Mouse (Mus musculus): Measurements from ENCODE around the gene Piwil1. TPM values are rescaled to one million over a fixed set of nuclear protein-coding genes. Genes with fewer than 3 reads are reported as not detected.

Piwil1 gene
- not detected in 2 replicates for polyA plus RNA-seq (2015; fragmentation: Nextera tagmentation; extraction: Ambion mirVana)

- Histone ChIP-seq H3K4me3 (ENCODE audit: low read depth, low read length) (no peak within 1 kb of the TSS), H3K36me3 (replicated peaks; ENCODE audit: insufficient read depth, low read length) (no peaks in the 10 kb centered on the region), H3K27ac (ENCODE audit: low read depth) (no peak within 1 kb of the TSS), H3K27me3 (ENCODE audit: insufficient read depth, low read length) (no peaks in the 10 kb centered on the region), H3K4me1 (ENCODE audit: insufficient read depth) (no peaks in the 10 kb centered on the region), H3K4me2 (ENCODE audit: low read depth, low read length) (no peak within 1 kb of the TSS), H3K9me3 (ENCODE audit: low read length) (0 out of 2 replicates have a peak, but pooled peaks cover 2% of the 10 kb centered on the region), H3K9ac (replicated peaks) (no peak within 1 kb of the TSS)
- no peak for ATAC-seq
- WGBS (ENCODE audit: insufficient replicate concordance) = 65% methylated on average over 4 of the region's 4 CpGs
- no peak for DNase-seq
- TF ChIP-seq CTCF (IDR thresholded peaks at IDR 0.05; ENCODE audit: low read depth) (no peak), EP300 (IDR thresholded peaks at IDR 0.05; ENCODE audit: low read depth) (no peak)
These were observed at the start of gene Piwil1 for GRCm38 (mm10) chr5:128702224-128702623. Piwil1 (plus strand) TSS chr5:128702524.

- no peak overlapping the region for H3K4me2 ChIP-seq (ENCODE audit: low read depth, low read length)
- no peaks in the 10 kb centered on the region for H3K27me3 ChIP-seq (ENCODE audit: insufficient read depth, low read length)
- 68% methylated on average over 22 of the region's 22 CpGs for WGBS (ENCODE audit: insufficient replicate concordance)
- no peak for TF ChIP-seq EP300 (IDR thresholded peaks at IDR 0.05; ENCODE audit: low read depth)
- TF ChIP-seq CTCF (IDR thresholded peaks at IDR 0.05; ENCODE audit: low read depth) = no peak
- no peak overlapping the region for H3K27ac ChIP-seq (ENCODE audit: low read depth)
- DNase-seq = no peak
- no peaks in the 10 kb centered on the region for H3K9me3 ChIP-seq (ENCODE audit: low read length)
- H3K4me1 ChIP-seq (ENCODE audit: insufficient read depth) = no peaks in the 10 kb centered on the region
- no peak overlapping the region for H3K9ac ChIP-seq (replicated peaks)
- no peak overlapping the region for H3K4me3 ChIP-seq (ENCODE audit: low read depth, low read length)
- ATAC-seq = no peak
- no peaks in the 10 kb centered on the region for H3K36me3 ChIP-seq (replicated peaks; ENCODE audit: insufficient read depth, low read length)
These were observed 45.7 kb upstream of the Piwil1 start for GRCm38 (mm10) chr5:128656496-128657135.

- 64% methylated on average over 8 of the region's 8 CpGs for WGBS (ENCODE audit: insufficient replicate concordance)
- DNase-seq (no peak), ATAC-seq (no peak)
- H3K4me1 ChIP-seq (ENCODE audit: insufficient read depth) = no peaks in the 10 kb centered on the region
- H3K27ac ChIP-seq (ENCODE audit: low read depth) = no peak overlapping the region
- H3K4me2 ChIP-seq (ENCODE audit: low read depth, low read length) = no peak overlapping the region
- no peaks in the 10 kb centered on the region for H3K27me3 ChIP-seq (ENCODE audit: insufficient read depth, low read length)
- H3K9ac ChIP-seq (replicated peaks) = no peak overlapping the region
- H3K4me3 ChIP-seq (ENCODE audit: low read depth, low read length) = no peak overlapping the region
- TF ChIP-seq CTCF (IDR thresholded peaks at IDR 0.05; ENCODE audit: low read depth) (no peak), EP300 (IDR thresholded peaks at IDR 0.05; ENCODE audit: low read depth) (no peak)
- no peaks in the 10 kb centered on the region for H3K36me3 ChIP-seq (replicated peaks; ENCODE audit: insufficient read depth, low read length)
- peaks cover 5% of the 10 kb centered on the region; the same call in 1 of the 2 replicates for H3K9me3 ChIP-seq (ENCODE audit: low read length)
These were observed 42.2 kb upstream of the Piwil1 start for GRCm38 (mm10) chr5:128660101-128660500.

GRCm38 (mm10) chr5:128662881-128663280 is 39.4 kb upstream of the Piwil1 start:
- no peaks in the 10 kb centered on the region for H3K27me3 ChIP-seq (ENCODE audit: insufficient read depth, low read length)
- 83% methylated on average over 6 of the region's 6 CpGs for WGBS (ENCODE audit: insufficient replicate concordance)
- no peak for TF ChIP-seq EP300 (IDR thresholded peaks at IDR 0.05; ENCODE audit: low read depth)
- no peak for TF ChIP-seq CTCF (IDR thresholded peaks at IDR 0.05; ENCODE audit: low read depth)
- no peak overlapping the region for H3K4me2 ChIP-seq (ENCODE audit: low read depth, low read length)
- no peak overlapping the region for H3K4me3 ChIP-seq (ENCODE audit: low read depth, low read length)
- no peak overlapping the region for H3K9ac ChIP-seq (replicated peaks)
- H3K4me1 ChIP-seq (ENCODE audit: insufficient read depth) = no peaks in the 10 kb centered on the region
- H3K27ac ChIP-seq (ENCODE audit: low read depth) = no peak overlapping the region
- H3K36me3 ChIP-seq (replicated peaks; ENCODE audit: insufficient read depth, low read length) = no peaks in the 10 kb centered on the region
- DNase-seq (no peak), ATAC-seq (no peak)
- H3K9me3 ChIP-seq (ENCODE audit: low read length) = peaks cover 5% of the 10 kb centered on the region; the same call in 1 of the 2 replicates

GRCm38 (mm10) chr5:128663976-128664375 is 38.3 kb upstream of the Piwil1 start:
- Histone ChIP-seq H3K9me3 (ENCODE audit: low read length) (peaks cover 5% of the 10 kb centered on the region; the same call in 1 of the 2 replicates), H3K9ac (replicated peaks) (no peak overlapping the region), H3K27ac (ENCODE audit: low read depth) (no peak overlapping the region), H3K4me3 (ENCODE audit: low read depth, low read length) (no peak overlapping the region), H3K27me3 (ENCODE audit: insufficient read depth, low read length) (no peaks in the 10 kb centered on the region), H3K4me1 (ENCODE audit: insufficient read depth) (no peaks in the 10 kb centered on the region), H3K36me3 (replicated peaks; ENCODE audit: insufficient read depth, low read length) (no peaks in the 10 kb centered on the region), H3K4me2 (ENCODE audit: low read depth, low read length) (no peak overlapping the region)
- no peak for DNase-seq
- 74% methylated on average over 7 of the region's 7 CpGs for WGBS (ENCODE audit: insufficient replicate concordance)
- TF ChIP-seq CTCF (IDR thresholded peaks at IDR 0.05; ENCODE audit: low read depth) (no peak), EP300 (IDR thresholded peaks at IDR 0.05; ENCODE audit: low read depth) (no peak)
- ATAC-seq = no peak

- no peaks in the 10 kb centered on the region for H3K36me3 ChIP-seq (replicated peaks; ENCODE audit: insufficient read depth, low read length)
- DNase-seq (no peak), ATAC-seq (no peak)
- WGBS (ENCODE audit: insufficient replicate concordance) = 84% methylated on average over 1 of the region's 1 CpGs
- H3K27ac ChIP-seq (ENCODE audit: low read depth) = no peak overlapping the region
- H3K9ac ChIP-seq (replicated peaks) = no peak overlapping the region
- no peaks in the 10 kb centered on the region for H3K4me1 ChIP-seq (ENCODE audit: insufficient read depth)
- peaks cover 5% of the 10 kb centered on the region; the same call in 1 of the 2 replicates for H3K9me3 ChIP-seq (ENCODE audit: low read length)
- no peaks in the 10 kb centered on the region for H3K27me3 ChIP-seq (ENCODE audit: insufficient read depth, low read length)
- TF ChIP-seq EP300 (IDR thresholded peaks at IDR 0.05; ENCODE audit: low read depth) (no peak), CTCF (IDR thresholded peaks at IDR 0.05; ENCODE audit: low read depth) (peak; percentile 32)
- H3K4me2 ChIP-seq (ENCODE audit: low read depth, low read length) = no peak overlapping the region
- H3K4me3 ChIP-seq (ENCODE audit: low read depth, low read length) = no peak overlapping the region
These were observed 37.3 kb upstream of the Piwil1 start for GRCm38 (mm10) chr5:128665045-128665444.

All from liver, postnatal 0 days (tissue).